Mouse (Mus musculus): ENCODE data around the gene Shroom4.
"Not testable (repeated sequence)": the region's sequence is repeated elsewhere in the genome, so short reads cannot be mapped to it uniquely, and the experiment has no call there.

Shroom4 gene

GRCm38 (mm10) chrX:6399626-6400397, at the start of gene Shroom4:
TSS of gene Shroom4 (plus strand) at chrX:6399854.
- DNase-seq = peak; percentile 11

GRCm38 (mm10) chrX:6356876-6357275, 42.8 kb upstream of the Shroom4 start:
- DNase-seq = no peak

DNA sequence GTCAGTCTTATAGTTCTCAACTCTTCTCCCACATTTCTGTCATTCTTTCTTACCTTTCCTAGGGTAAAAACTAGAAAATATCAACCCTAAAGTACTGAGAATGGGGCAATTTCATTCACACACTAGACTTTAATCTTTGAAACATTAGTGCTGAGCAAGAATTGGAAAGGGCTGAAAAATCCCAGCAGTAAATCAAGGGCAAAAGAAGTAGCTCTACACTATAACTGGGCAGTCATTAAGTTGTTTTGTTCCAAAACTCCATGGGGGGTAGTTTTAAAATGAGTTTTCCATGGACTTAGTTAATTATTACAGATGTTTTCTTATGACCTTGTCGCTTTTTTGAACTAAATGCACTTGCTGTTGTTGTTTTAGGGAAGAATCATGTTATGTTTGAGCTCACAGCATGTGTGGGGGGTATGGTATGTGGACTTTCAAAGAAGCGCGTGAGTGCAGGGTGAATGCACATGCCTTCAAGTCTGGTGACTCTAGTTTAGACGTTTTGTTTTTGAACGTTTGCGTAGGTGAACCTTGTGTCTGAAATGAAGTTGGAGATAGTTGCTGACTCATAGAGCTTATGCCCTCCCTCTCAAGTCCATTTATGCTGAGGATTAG, 42.0 kb upstream of the Shroom4 start:
- no peak for DNase-seq

DNA sequence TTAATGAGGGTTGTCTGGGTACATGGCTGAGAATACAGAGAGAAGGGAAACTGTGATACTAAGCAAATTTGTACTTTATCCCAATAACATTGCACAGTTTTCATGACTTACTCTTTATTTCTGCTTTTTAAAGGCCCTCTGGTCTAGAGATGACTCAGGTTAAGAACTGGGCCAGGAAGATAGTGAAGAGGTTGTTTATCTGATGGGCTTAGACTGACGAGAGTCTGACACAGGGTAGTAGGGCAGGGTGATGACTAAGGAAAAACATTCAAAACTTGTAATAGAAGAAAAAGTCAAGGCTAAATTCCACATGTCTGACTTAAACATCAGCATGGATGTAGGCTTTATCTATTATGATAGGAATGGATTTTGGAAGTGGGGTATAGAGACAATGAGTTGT, 30.8 kb upstream of the Shroom4 start:
- no peak for DNase-seq

GRCm38 (mm10) chrX:6370706-6371105, 28.9 kb upstream of the Shroom4 start:
- DNase-seq = no peak

GRCm38 (mm10) chrX:6393861-6394260, 5.8 kb upstream of the Shroom4 start:
- no peak for DNase-seq

- DNase-seq = no peak
Observed at GRCm38 (mm10) chrX:6399193-6399592, 461 bp upstream of the Shroom4 start.

DNA sequence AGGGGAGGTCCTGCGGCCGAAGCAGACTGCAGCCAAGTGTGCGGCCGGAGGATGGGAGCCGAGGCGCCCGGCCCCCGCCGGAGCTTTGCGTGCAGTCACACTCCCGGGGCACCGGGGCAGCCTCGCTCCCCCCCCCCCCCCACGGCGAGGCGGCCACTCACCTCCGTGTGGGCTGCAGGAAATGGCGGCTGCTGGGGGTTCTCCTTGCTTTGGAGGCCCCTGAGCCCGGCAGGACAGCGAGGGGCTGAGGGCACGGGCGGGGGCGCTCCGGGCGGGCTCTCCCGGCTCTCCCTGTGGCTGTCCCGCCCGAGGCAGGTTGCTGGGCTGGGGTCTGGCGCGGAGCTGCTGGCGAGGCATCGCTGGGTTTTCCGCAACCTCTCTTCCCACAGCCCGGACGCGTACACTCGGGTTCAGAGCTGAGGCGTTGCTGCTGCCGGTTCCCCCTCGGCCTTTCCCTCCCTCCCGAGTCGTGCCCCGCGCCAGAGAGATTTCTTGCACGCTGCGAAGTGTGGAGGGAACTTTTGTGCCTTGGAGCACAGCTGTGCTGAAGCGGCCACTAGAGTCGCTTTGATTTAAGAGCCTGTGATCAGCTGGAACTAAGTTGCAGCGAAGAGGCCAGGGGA, 855 bp downstream of the Shroom4 start:
- peak; percentile 1 for DNase-seq

GRCm38 (mm10) chrX:6402921-6403320, 3.3 kb downstream of the Shroom4 start:
- DNase-seq = no peak

DNA sequence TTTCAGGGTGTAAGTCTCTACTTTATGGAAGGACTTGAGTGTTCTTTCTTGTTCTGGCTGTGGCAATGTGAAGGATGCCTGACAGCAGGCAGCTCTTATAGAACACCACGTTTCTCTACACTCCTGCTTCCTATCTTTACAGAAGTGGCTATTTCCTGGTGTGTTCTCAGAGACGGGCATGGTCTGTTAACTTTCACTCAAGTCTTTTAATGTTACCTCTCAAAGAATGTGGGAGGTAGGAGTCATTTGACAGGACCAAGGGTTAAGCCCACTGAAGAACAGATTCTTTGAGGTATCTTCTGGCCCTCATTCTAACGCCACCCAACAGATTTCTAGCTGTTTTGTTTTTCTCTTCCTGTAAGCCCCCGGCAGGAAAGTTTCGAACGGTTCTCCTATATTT, 9.5 kb downstream of the Shroom4 start:
- DNase-seq = no peak

DNA sequence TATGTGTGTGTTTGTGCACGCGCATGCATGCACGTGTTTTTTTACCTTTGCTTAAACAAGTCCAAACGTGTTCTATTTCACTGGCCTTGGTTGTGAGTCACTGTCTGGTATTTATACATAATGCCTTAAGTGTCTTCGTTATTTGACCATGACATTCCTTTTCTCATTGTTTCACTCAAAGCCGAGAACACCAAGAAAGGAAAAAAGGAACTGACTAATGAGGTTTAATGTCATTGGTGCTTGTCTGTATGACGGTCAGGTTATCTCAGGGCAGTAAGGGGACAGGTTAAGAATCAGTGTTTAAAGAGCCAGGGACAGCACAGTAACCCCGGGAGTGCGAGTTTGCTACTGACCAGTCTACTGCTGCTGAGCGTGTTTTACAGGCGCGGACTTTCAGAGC, 15.8 kb downstream of the Shroom4 start:
- DNase-seq = no peak

DNA sequence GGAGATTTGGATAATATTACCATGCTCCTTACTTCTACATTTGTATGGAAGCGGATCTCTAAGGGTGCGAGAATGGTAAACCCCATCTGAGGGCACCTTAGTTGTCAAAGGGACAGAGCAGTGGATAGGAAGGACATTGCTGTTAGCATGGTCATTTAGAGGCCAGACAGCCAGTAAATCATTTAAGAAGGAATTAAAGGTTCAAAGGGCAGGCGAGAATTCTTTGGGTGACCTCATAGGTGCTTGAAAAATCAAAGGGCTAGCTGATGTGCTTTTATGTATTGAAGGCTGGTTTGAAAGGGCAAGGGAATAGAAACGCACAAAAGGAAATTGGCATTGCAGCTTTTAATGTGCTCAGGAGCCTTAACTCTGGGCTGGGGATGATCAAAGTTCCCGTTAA, 16.3 kb downstream of the Shroom4 start:
- no peak for DNase-seq

- no peak for DNase-seq
Observed at GRCm38 (mm10) chrX:6418140-6418539, 18.5 kb downstream of the Shroom4 start.

GRCm38 (mm10) chrX:6435260-6435659, 35.6 kb downstream of the Shroom4 start:
- DNase-seq = no peak

DNA sequence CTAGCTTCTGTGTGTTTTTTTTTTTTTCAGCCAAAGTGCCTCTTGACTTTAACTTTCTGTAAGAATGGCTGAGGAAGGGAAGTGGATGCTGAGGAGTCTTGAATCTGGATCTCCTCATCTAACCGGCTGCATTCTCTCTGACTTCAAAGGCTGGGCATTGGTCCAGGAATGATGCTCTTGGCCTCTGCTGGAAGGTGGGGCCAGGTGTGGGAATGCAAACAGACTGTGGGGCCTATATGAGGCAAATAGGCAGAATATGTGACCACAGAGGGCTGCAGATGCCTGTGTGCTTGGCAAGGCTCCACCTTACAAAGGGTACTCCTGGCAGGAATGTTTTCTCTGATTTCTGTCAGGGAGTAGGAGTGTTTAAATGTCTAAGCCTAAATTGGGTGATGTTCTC, 46.8 kb downstream of the Shroom4 start:
- no peak for DNase-seq

DNA sequence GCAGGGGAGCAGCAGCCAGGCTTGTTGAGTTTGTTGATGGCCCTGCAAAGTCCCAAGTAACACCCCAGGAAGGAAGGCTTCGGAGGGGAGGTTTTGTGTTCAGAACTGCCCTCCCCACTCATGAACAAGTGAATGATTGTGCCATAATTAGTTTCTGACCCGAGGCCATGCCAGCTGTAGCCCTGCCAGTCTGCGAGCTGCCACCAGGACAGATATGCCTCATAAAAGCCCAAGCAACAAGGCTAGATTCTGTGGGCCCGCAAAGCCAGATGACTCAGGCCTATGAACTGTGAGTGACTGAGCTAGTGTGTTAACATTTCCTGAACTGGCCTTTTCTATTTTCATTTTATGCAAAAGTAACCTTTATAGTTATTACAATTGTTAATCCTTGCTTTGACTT, 48.3 kb downstream of the Shroom4 start:
- no peak for DNase-seq

DNA sequence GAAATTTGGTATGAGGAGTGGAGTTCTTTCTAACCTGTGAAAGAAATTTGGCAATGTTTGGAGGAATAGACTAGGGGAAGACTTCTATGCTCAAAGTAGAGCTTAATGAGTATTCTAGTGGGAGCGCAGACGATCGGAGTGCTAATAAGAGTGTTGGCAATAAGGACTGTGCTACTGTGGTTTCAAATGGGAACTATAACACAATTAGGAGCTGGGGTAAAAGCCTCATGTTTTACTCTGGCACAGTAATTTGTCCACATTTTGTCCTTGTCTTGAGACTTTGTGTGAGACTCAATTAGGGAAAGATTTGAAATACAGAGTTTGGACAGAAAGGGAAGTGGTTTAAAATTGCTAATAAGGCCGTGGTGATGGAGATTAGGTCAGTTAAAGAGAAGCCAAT, 53.6 kb downstream of the Shroom4 start:
- DNase-seq = no peak

DNA sequence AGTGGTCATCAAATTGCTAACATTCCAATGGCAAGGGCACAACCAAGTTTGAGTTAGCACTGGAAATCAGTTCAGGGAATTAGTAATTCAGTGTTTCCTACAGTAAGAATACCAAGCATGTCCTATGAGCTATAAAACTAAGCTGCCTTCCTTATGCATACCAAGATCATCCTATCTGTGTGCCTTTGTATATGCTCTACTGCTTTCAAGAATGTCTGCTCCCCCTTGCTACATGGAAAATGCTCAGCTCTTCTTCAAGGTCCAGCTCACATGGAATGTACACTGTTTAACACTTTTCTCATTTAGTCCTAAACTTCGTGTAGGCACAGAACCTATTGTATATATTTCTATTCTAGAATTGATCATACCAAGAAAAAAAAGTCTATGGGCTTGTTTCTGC, 69.6 kb downstream of the Shroom4 start:
- not testable (repeated sequence) for DNase-seq

DNA sequence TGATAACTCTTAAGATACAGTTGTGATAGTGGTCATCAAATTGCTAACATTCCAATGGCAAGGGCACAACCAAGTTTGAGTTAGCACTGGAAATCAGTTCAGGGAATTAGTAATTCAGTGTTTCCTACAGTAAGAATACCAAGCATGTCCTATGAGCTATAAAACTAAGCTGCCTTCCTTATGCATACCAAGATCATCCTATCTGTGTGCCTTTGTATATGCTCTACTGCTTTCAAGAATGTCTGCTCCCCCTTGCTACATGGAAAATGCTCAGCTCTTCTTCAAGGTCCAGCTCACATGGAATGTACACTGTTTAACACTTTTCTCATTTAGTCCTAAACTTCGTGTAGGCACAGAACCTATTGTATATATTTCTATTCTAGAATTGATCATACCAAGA, 72.9 kb downstream of the Shroom4 start:
- not testable (repeated sequence) for DNase-seq

- DNase-seq = no peak
Observed at GRCm38 (mm10) chrX:6475177-6475576, 75.5 kb downstream of the Shroom4 start.

GRCm38 (mm10) chrX:6482268-6482667, 82.6 kb downstream of the Shroom4 start:
- DNase-seq = no peak

DNA sequence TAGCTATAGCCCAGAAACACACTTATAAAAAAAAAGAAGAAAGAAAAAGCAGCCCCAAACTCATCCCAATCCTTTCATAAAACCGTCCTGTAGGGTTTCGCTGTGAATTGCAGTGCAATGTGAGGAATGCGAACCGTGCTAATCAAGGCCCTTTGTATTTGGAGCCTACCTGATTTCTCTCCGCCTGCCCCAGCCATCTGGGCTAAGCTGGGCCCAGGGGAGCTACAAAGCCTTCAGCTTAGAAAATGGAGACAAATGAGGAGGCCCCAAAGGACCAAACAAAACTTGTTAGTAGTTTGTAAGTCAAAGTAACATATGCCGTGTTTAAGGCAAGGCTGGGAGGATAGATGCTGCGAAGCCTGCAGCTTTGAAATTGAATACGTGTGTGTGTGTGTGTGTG, 84.2 kb downstream of the Shroom4 start:
- no peak for DNase-seq

DNA sequence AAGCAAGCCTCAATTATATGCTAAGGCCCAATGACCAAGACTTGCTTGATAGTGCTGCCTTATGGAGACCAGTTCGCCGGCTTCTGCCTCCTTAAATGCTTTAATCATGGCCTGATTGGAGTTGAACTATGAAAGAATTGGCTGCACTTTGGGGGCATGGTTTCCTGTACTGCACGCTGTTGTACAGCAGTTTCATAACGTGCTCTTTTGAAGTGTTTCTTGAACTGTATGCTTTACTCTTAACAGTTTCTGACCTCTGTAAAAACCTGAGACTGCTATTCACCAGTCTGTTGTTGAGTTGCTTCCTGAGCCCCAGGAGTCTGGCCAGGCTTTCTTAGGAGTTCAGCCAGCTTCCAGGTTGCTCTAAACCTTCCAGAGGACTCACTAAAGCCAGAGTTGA, 90.8 kb downstream of the Shroom4 start:
- DNase-seq = no peak

GRCm38 (mm10) chrX:6495456-6495855, 95.8 kb downstream of the Shroom4 start:
- no peak for DNase-seq
